Mouse (Mus musculus) small intestine, adult 2 months (tissue): ENCODE results near the gene Rab5if.
"Not testable (repeated sequence)": the region's sequence is repeated elsewhere in the genome, so short reads cannot be mapped to it uniquely, and the experiment has no call there.

Source experiments
- CTCF ChIP-seq: fragments of 200-500 bp; IDR thresholded peaks from 2 replicates; pipeline ENCODE4 v1.5.1; 2012; ENCODE audit warnings: low read depth, mild to moderate bottlenecking, control low read depth, inconsistent platforms, low read length, moderate library complexity, mixed read lengths; ENCODE audit not compliant: insufficient replicate concordance, insufficient read length; ENCODE audit errors: extremely low read depth
- POLR2A ChIP-seq: fragments of 200-500 bp; IDR thresholded peaks from 2 replicates; pipeline ENCODE4 v1.6.1; 2012; ENCODE audit warnings: low read depth, mild to moderate bottlenecking, control low read depth, inconsistent platforms, low read length, moderate library complexity

DNA sequence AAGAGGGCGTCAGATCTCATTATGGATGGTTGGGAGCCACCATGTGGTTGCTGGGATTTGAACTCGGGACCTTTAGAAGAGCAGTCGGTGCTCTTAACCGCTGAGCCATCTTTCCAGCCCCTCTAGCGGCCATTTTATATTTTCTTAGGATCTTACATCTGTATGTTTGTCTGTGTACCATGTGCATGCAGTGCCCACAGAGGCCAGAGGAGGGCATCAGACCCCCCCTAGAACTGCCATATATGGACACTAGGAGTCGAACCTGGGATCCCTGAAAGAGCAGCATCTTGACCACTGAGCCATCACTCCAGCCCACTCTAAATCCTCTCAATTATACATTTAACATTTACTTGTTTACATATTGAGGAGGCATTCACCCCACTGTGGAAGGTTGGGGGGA is 37.8 kb upstream of the Rab5if start:
- TF ChIP-seq POLR2A, CTCF: not testable (repeated sequence)
